Mouse (Mus musculus) cerebellum, adult (tissue): Measurements from ENCODE around the gene Olfr1509.
"Not testable (repeated sequence)": the region's sequence is repeated elsewhere in the genome, so short reads cannot be mapped to it uniquely, and the experiment has no call there.

Source experiments
- ATAC-seq: cut with Nextera tagmentation; 2 replicates; pipeline ENCODE4 v1.9.2; 2017; ENCODE audit warnings: mild to moderate bottlenecking, moderate library complexity, mixed read lengths; ENCODE audit not compliant: insufficient number of reproducible peaks, low FRiP score, low TSS enrichment

The Olfr1509 gene

DNA sequence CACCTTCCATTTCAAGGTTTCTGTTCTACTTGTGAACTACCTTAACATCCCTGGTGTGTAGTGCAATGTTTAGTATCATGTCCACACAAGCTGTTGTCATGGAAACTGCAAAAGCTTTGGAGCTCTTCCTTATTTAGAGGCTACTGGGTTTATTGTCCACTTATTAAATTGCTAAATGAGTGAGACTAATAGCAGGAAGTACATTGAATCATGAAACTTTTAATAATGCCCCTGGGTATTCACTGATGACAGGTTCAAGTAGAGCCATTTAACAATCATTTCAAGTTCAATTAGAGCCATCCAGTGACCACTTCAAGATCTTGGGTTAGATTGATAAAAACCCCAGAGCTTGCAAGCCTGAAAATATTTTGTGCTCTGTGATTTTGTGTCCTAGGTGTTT, at the start of gene Olfr1509:
TSS of gene Olfr1509 (plus strand) at position 301 of the 400 bp plus-strand sequence.
- ATAC-seq, result no peak

DNA sequence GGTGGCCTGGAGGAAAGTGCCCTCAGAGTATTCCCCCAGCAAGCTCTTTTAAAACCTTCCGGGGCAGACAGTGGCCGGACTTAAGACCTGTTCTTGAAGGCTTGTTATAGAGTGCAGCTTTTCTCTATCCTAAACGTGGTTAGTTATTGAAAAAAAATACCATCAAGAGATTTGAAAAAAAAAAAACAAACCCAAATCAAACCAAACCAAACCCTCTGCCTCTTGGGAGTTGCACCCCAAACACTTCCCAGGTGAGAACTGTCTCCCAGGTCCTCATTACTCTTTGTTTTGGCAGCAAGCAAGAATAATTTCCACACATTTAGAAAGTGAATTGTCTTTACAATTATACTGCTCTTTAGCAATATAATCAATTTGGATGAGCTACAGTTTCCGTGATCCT, 45.5 kb upstream of the Olfr1509 start, which contains the start of gene Olfr1511:
TSS of gene Olfr1511 (minus strand) at position 101 of the 400 bp plus-strand sequence.
- ATAC-seq, result no peak

DNA sequence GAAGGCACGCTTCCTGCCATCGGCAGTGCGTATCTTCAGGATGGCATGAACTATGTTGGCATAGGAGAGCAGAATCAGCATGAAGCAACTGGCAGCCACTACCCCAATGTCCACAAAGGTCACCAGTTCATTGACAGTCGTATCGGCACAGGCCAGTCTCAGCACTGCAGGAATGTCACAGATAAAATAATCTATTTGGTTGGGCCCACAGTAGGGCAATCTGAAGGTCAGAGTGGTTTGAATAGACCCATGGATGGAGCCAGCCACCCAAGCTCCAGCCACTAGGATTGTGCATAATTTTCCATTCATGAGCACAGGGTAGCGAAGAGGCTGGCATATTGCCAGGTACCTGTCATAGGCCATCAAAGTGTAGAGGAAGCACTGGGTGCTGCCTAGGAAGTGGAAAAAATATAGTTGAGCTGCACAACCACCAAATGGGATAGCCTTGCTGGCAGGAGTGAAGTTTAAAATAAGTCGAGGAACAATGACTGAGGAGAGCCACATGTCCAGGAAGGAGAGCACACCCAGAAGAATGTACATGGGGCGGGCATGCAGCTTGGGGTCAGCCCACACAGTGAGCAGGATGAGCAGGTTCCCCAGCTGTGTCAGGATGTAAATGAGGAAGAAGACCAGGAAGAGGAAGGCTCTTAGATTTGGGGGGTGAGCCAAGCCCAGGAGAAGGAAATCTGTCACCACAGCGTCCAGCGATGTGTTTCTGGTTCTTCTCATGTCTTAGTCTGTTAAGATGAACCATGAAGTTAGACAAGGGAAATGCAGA, 32.5 kb upstream of the Olfr1509 start:
- not testable (repeated sequence) for ATAC-seq

DNA sequence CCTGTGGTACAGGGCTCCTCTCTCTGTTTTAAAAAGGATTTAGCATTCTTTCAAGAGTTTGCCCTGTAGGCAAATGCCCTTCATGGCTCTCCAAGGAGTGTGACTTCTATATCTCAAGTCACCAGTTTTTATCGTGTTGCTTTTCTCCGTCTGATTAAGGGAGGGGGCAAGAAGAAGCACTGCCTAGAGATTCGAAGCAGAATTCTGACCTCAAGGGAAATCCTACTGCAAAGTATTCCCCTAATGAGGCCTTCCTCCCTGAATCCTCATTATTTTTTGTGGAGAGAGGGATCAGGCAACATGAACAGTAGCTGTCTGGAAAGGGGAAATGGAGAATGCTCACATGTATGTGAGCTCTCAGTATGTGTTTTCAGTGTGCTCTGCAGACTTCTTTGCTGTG, 28.5 kb upstream of the Olfr1509 start, which contains the start of gene Olfr1510:
TSS of gene Olfr1510 (minus strand) at position 101 of the 400 bp plus-strand sequence.
- no peak for ATAC-seq

DNA sequence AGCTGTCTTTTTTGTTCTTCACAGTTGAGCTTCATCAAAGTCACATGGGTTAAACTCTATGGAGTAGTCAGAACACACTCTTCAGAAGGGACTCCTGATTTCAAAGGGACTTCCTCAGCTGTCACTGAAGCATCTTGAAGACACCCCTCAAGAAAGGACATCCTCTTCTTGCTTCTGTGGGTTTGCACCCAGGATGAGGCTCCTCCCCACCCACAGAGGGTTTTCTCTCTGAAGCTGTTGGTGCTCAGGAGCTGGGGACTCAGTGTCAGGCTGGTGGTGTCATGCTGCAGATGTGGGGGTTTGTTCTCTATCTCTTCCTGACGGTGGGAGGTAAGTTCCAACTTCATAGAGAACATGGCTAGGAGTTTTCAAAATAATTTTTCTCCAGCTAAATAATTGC, 15.1 kb upstream of the Olfr1509 start:
- ATAC-seq, result no peak

DNA sequence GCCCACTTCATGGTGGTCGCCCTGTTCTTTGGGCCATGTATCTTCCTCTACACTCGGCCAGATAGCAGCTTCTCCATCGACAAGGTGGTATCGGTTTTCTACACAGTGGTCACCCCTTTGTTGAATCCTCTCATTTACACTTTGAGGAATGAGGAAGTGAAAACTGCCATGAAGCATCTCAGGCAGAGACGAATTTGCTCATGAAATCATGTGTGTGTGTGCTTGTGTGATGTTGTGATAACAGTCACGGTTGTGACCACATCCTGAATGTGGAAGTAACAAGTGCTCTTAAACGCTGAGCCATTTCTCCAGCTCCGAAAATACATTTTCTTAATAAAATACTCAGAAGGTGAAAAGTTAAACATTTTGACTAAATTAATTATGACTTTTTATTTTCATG, 8.3 kb downstream of the Olfr1509 start:
- ATAC-seq, result no peak

DNA sequence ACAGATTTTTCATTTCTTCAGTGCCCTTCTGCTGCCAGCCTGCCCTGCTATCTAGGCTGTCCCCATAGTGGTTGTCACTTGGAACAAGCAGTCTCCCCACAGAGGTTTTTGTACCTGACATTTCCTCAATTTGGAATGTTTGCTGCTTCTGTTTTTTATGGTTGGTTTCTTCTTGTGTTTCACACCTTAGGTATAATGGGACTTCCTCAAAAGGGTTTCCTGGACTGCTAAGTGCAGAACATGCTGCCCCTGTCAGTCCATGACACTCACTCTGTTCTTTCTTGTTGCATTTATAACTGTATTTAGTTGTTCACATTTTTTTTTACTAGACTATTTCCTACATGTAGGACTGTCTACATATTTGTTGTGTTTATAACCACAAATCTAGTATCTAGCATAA, 19.1 kb downstream of the Olfr1509 start:
- ATAC-seq, result no peak

DNA sequence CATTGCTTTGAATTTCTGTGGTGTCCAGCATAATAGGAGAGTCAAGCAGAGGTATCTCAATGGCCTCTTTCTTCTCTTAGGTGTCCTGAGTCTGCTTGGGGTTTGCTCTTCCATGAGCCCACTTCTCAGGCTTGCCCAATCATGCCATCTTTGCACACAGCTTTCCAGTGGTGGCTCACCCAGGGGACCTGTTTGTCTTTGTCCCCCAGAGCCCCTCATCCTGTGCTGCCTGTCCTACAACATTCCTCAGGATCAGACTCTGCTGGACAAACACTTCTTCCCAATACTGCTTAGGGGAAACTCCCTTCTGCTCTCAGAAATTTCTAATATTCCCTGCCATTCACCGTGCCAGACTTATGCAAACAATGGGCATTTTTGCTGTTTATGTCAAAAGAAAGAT, 22.9 kb downstream of the Olfr1509 start:
- ATAC-seq, result no peak

DNA sequence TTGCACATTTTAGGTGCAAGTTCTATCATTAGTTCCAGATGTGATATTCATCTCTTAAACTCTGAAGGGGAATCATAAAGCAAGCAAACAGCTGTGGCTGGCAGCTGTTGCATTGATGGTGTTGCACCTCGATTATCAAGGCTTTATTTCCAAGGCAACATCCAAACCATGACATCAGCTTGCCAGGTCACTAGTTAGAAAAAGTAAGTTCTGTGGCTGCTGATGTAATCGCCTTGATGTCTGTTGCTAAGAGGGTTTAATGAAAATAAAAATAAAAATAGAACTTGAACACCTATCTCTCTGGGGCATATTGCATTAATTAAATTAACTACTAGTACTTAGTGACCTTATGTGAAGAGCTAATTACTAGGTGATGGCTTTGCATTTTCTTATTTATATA, 24.6 kb downstream of the Olfr1509 start, which contains the start of gene Olfr1508:
TSS of gene Olfr1508 (minus strand) at position 101 of the 400 bp plus-strand sequence.
- no peak for ATAC-seq

DNA sequence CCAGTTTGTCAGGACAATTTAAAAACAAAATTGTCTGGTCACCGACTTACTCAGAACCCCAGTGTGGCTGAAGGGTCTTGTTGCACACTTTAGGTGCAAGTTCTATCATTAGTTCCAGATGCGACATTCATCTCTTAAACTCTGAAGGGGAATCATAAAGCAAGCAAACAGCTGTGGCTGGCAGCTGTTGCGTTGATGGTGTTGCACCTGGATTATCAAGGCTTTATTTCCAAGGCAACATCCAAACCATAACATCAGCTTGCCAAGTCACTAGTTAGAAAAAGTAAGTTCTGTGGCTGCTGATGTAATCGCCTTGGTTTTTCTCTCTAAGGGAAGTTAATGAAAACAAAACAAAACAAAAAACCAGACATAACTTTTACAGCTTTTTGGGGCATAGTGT, 52.7 kb downstream of the Olfr1509 start, which contains the start of gene Olfr1507:
TSS of gene Olfr1507 (minus strand) at position 234 of the 400 bp plus-strand sequence.
- ATAC-seq, result no peak
